Mouse (Mus musculus) monocyte, adult 59 days (primary cell): ENCODE results near the gene Heatr5b. TPM values are rescaled to one million over a fixed set of nuclear protein-coding genes. Genes with fewer than 3 reads are reported as not detected.

Source experiments
- total RNA-seq, 2 experiments: library from RNA; stranded (reverse); gene quantifications; one replicate each; pipeline ENCODE4 v1.2.4; 2023

Gene Heatr5b
- total RNA-seq, result 10 to 100 TPM; 26.0 to 28.2 TPM

GRCm38 (mm10) chr17:78834856-78835835 is at the start of gene Heatr5b, which contains the start of gene Gpatch11:
Gene Heatr5b, minus strand, starts transcription at chr17:78835364.
Gene Gpatch11, plus strand, starts transcription at chr17:78835567.

GRCm38 (mm10) chr17:78882401-78883112 is 47.4 kb upstream of the Heatr5b start, which contains the start of gene Eif2ak2:
Gene Eif2ak2, minus strand, starts transcription at chr17:78882573.

DNA sequence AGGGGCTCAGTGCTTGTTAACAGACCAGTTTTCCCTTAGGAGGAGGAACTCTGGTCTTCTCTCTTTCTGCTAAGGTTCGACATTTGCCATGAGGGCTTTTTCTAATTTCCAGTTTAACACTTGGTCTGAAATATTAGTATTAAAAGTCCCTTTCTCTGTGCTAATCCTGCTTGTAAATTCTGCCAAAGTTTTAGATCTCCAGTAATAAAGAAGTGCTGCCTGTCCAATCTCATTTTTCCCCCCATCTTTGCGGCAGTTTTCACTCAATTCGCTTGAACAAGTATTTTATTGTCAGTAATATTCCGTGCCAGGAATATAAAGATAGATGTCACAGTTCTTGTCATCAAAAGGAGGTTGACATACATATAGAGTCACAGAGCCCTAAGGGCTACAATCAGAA is 98.1 kb downstream of the Heatr5b start, which contains the start of gene Strn:
Gene Strn, minus strand, starts transcription at position 101 of the 400 bp plus-strand sequence.

Other genes with a start within 250 kb of the Heatr5b start
- gene Strn, start 98.2 kb downstream of the Heatr5b start, total RNA-seq, result 10 to 100 TPM; 28.5 to 34.5 TPM
- 10 to 100 TPM; 17.6 to 20.0 TPM for gene Gpatch11, start 203 bp upstream of the Heatr5b start, total RNA-seq
- gene Eif2ak2, start 47.2 kb upstream of the Heatr5b start, total RNA-seq, result 10 to 100 TPM; 42.5 to 47.4 TPM
- gene Sult6b1, start 71.6 kb upstream of the Heatr5b start, total RNA-seq, result not detected
- 10 to 100 TPM in 1 of 2 experiments, 1 to 10 TPM in 1; 6.3 to 11.7 TPM for gene Cebpzos, start 81.1 kb upstream of the Heatr5b start, total RNA-seq
- 10 to 100 TPM; 74.5 to 81.3 TPM for gene Cebpz, start 101.7 kb upstream of the Heatr5b start, total RNA-seq
- 10 to 100 TPM; 38.0 to 39.9 TPM for gene Ndufaf7, start 101.8 kb upstream of the Heatr5b start, total RNA-seq
- gene Prkd3, start 185.5 kb upstream of the Heatr5b start, total RNA-seq, result 10 to 100 TPM; 68.7 to 69.3 TPM
- 1 to 10 TPM; 5.6 to 6.9 TPM for gene Qpct, start 216.5 kb upstream of the Heatr5b start, total RNA-seq